Mouse (Mus musculus) stomach, embryonic 16.5 days (tissue): ENCODE data around the gene Tyms. TPM values are rescaled to one million over a fixed set of nuclear protein-coding genes. Genes with fewer than 3 reads are reported as not detected.
"Not testable (repeated sequence)": the region's sequence is repeated elsewhere in the genome, so short reads cannot be mapped to it uniquely, and the experiment has no call there.

ENCODE experiments used
- ATAC-seq: fragments of 200-750 bp; cut with Nextera tagmentation; 2 replicates; pipeline ENCODE4 v1.8.0; 2017; ENCODE audit warnings: moderate number of reproducible peaks, moderate TSS enrichment; ENCODE audit not compliant: insufficient read depth, low FRiP score
- H3K27ac ChIP-seq: fragments of 300-500 bp; sonication (generic); 2 replicates; pipeline ENCODE4 v1.5.1; 2014; ENCODE audit warnings: low read length
- H3K27me3 ChIP-seq: fragments of 300-500 bp; sonication (generic); 2 replicates; pipeline ENCODE4 v1.6.1; 2014; ENCODE audit warnings: low read length, control low read depth, mixed read lengths; ENCODE audit not compliant: control insufficient read depth, insufficient read depth
- H3K36me3 ChIP-seq: fragments of 300-500 bp; sonication (generic); 2 replicates; pipeline ENCODE4 v1.6.1; 2014; ENCODE audit warnings: low read length; ENCODE audit not compliant: control insufficient read depth, insufficient read depth
- H3K4me1 ChIP-seq: fragments of 300-500 bp; sonication (generic); 2 replicates; pipeline ENCODE4 v1.6.1; 2014; ENCODE audit warnings: low read length, control low read depth, mixed read lengths; ENCODE audit not compliant: control insufficient read depth, insufficient read depth
- H3K4me2 ChIP-seq: fragments of 300-500 bp; sonication (generic); 2 replicates; pipeline ENCODE4 v1.6.1; 2014; ENCODE audit warnings: low read depth, low read length, mixed read lengths
- H3K4me3 ChIP-seq: fragments of 300-500 bp; sonication (generic); replicated peaks from 2 replicates; pipeline ENCODE4 v1.5.1; 2014; ENCODE audit warnings: mild to moderate bottlenecking, low read length
- H3K9ac ChIP-seq: fragments of 300-500 bp; sonication (generic); 2 replicates; pipeline ENCODE4 v1.6.1; 2014; ENCODE audit warnings: low read length
- H3K9me3 ChIP-seq: fragments of 300-500 bp; sonication (generic); replicated peaks from 2 replicates; pipeline ENCODE4 v1.6.1; 2016; ENCODE audit warnings: low read length, control low read depth; ENCODE audit not compliant: control insufficient read depth
- WGBS: fragments of 180-500 bp; shearing (Covaris S2); extraction: QIAGEN DNeasy Blood & Tissue Kit; methylation state at CpG from one replicate; pipeline ENCODE4 v1.1.7; 2014; 5-methylcytosine and 5-hydroxymethylcytosine counted together
- polyA plus RNA-seq: library from polyadenylated mRNA; unstranded; fragments of >200 nt; fragmentation: Nextera tagmentation; extraction: Ambion mirVana; gene quantifications from 2 replicates; pipeline ENCODE4 v1.2.1, GENCODE M21; 2015

Gene Tyms
- polyA plus RNA-seq, 1 experiment from 2014 or later = 232 TPM

DNA sequence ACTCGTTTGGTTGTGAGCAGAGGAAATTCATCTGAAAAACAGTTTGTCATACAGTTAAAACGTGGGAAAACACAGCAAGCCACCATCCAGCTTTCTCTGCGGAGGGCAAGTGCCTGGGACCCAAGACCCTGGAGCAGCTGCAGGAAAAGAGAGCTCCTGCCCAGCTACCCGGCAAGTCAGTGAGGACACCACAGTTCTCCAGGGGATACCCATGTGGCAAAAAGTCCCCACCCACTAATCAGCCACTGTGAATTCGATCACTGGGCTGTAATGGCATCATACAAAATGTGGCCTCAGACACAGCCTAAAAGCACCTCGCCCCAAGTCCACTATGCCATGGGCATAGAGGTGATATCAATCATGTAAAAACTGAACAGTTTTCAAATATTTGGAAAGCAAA is 1.7 kb downstream of the Tyms start:
- no peak for ATAC-seq
- Histone ChIP-seq H3K4me2 (peak overlapping the region; percentile 65), H3K36me3 (peaks cover 7% of the 10 kb centered on the region; the same call in 1 of the 2 replicates), H3K27ac (no peak overlapping the region), H3K4me3 (peak overlapping the region; percentile 90), H3K4me1 (0 out of 2 replicates have a peak, but pooled peaks cover 2% of the 10 kb centered on the region), H3K27me3 (no peaks in the 10 kb centered on the region), H3K9me3 (no peaks in the 10 kb centered on the region), H3K9ac (peak overlapping the region; percentile 91)
- 57% methylated on average over 6 of the region's 6 CpGs for WGBS

DNA sequence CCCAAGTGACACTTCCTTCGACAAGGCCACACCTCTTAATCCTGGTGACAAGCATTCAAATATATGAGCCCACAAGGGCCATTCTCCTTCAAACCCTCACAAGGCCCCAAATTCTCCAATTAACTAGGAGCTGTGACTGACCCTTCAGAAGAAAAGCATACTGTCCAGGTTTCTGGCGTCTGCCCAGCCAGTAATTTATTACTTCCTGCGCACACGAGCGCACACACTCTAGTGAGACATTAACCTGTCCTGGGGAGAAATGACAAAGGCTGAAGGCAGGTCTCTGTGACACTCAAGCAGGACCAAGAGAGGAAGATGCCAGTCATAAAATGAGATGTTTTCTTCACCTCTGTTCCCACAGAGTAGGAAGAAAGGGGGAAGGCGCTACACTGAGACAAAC is 5.7 kb downstream of the Tyms start:
- Histone ChIP-seq H3K27me3 (no peaks in the 10 kb centered on the region), H3K9me3 (no peaks in the 10 kb centered on the region), H3K36me3 (peaks cover 10% of the 10 kb centered on the region), H3K27ac (no peak overlapping the region), H3K4me2 (no peak overlapping the region), H3K4me1 (no peaks in the 10 kb centered on the region), H3K4me3 (no peak overlapping the region), H3K9ac (no peak overlapping the region)
- no peak for ATAC-seq
- 54% methylated on average over 6 of the region's 6 CpGs for WGBS

DNA sequence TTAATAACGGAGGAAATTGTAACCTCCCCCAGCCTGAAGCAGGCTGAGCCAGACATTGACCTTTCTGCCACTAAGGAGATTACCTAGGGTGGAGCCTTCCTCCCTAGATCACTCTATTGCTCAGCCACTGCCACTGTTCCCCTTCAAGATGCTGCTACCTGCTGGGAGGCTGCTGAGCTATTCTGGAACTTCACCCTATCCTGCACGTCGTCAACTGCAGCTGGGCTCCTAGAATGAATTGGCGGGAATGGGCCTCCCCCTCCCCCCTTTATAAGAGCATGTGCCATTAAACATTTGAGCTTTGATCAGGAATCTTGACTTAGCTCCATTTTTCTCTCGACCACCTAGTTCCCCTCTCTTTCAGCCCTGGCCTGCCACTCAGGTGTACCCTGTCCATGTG is 13.8 kb downstream of the Tyms start:
- H3K9ac ChIP-seq, H3K27ac ChIP-seq, H3K4me3 ChIP-seq, ATAC-seq, H3K4me2 ChIP-seq, H3K4me1 ChIP-seq, H3K9me3 ChIP-seq, H3K27me3 ChIP-seq: not testable (repeated sequence)
- H3K36me3 ChIP-seq = peaks cover 10% of the 10 kb centered on the region
- 76% methylated on average over 5 of the region's 5 CpGs for WGBS

DNA sequence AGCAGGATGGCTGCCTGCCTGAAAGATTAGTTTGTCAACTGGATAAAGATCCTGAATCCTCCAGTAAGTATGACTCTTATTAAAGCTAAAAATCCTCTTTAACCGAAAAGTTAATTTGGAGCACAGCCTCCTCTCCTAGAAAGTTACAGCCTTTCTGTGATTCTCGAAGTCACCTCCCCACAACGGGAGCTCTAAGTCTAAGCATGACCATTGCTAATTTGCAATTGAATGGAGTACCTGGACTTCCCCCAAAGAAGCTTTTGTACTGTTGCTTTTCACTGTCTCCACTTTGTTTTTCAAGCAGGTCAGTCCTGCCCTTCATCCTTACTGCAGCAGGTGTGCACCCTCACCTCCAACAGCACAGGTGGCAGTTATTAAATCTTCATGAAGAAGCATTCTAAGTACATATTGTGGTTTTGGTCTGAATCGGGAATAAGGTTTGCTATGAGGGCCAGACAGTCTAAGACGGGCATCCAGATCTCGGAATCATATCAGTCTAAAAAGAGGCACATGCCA is 15.1 kb downstream of the Tyms start:
- WGBS = 89% methylated on average over 6 of the region's 6 CpGs
- ATAC-seq = no peak
- Histone ChIP-seq H3K4me3 (no peak overlapping the region), H3K36me3 (peaks cover 10% of the 10 kb centered on the region), H3K4me2 (no peak overlapping the region), H3K9me3 (no peaks in the 10 kb centered on the region), H3K9ac (no peak overlapping the region), H3K4me1 (no peaks in the 10 kb centered on the region), H3K27ac (no peak overlapping the region), H3K27me3 (no peaks in the 10 kb centered on the region)

DNA sequence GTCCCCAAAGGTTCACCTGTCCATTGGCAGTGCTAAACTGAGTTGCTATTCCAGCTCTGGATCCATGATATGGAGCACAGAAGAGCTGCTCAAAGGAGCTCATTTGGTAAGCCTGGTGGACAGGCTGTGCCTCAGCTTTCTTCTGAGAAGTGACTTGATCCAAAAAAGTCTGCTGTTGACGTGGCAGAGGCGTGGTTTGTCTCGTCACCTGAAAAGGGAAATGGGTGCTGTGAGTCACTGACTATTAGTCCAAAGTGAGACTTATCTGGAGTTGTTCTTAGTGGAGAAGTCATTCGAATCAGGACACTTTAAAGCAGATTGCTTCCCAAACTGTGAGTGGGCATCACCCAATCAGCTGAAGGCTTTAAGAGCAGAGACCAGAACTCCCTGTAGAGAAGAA is 33.6 kb downstream of the Tyms start:
- not testable (repeated sequence) for H3K9ac ChIP-seq

DNA sequence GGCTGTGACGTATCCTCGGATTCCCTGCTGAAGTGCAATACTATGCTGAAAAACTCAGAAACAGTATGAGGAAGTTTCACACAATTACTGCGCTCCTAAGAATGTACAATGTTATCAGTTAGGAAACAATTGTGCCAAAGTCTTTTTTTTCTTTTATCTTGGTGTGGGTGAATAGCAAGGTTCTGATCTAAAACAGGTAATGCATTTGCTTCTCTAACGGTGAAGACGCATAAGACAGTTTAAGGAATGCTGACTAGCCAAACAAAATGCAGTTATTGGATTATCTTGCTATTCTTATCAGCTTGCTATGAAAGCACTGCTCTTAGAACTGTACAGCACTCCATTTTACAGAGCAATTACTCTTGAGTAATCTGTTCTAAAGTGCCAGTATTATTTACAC is 34.1 kb downstream of the Tyms start:
- not testable (repeated sequence) for H3K27me3 ChIP-seq, H3K36me3 ChIP-seq, H3K4me3 ChIP-seq, ATAC-seq, H3K27ac ChIP-seq, H3K9me3 ChIP-seq, H3K4me2 ChIP-seq, H3K4me1 ChIP-seq, H3K9ac ChIP-seq
- 73% methylated on average over 5 of the region's 5 CpGs for WGBS

More for the DNA sequence above, 33.6 kb downstream of the Tyms start:
- 61% methylated on average over 4 of the region's 4 CpGs for whole genome bisulfite sequencing
- H3K36me3 ChIP-seq, H3K9me3 ChIP-seq, H3K27me3 ChIP-seq, H3K4me1 ChIP-seq, H3K27ac ChIP-seq, H3K4me2 ChIP-seq, ATAC-seq, H3K4me3 ChIP-seq: not testable (repeated sequence)

DNA sequence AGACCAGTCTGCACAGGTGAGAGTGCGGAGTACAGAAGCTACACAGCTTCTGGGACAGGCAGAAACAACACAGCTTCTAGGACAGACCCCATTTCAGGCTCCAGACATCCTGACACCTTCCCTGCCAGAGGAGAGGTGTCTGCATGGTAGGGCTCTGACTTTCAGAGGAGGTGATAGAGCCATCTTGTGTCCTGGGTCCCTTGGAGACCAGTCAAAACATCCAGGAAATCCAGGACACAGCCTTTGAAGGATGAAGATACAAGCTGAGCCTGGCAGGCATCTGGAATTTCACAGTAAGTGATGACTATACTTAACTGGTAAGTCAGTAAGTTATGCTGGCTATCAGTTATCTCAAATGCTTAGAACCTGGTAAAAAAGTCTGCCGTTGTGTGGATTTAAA is 36.3 kb downstream of the Tyms start:
- H3K4me1 ChIP-seq, H3K27me3 ChIP-seq, H3K9ac ChIP-seq, H3K9me3 ChIP-seq, H3K4me3 ChIP-seq, H3K36me3 ChIP-seq, H3K27ac ChIP-seq, ATAC-seq, H3K4me2 ChIP-seq: not testable (repeated sequence)
- 85% methylated on average over 2 of the region's 2 CpGs for WGBS

DNA sequence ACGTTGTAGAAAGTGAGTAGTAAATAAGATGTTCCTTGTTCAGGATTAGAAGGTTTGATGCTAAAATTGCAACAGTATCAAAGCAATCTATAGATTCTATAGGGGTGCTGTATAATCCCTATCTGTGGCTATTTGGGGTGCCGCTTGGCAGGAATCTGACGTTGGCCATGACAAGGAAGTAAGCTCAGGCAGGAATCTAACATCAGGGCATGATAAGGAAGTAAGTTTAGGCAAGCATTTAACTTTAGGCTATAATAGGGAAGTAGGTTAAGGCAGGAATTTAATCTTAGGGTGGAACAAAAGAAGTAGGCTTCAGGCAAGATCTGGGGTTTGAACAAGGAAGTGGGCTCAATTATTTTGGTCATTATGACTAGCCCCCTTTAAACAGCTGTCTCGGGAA is 37.6 kb downstream of the Tyms start:
- 70% methylated on average over 4 of the region's 4 CpGs for WGBS
- H3K4me2 ChIP-seq, H3K27me3 ChIP-seq, H3K9ac ChIP-seq, H3K27ac ChIP-seq, H3K4me3 ChIP-seq, H3K4me1 ChIP-seq, ATAC-seq, H3K36me3 ChIP-seq, H3K9me3 ChIP-seq: not testable (repeated sequence)

DNA sequence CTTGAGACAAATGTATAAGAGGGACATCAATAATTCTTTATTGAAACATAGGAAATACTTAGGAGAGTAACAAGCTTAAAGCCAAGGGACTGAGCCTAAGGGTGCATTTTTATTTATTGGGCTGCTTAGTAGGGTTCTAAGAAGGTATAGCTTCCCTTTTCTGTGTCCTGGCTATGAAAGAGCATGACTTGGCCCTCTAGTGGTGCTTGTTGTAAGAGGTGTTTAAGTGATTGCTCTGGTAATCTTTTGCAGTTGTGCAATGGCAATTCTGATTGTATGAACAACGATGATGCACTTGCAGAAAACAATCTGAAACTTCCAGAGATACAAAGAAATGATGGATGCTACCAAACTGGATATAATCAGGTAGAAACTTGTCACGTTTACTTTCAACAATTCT is 58.8 kb downstream of the Tyms start:
- ATAC-seq = no peak
- WGBS = 57% methylated on average over 2 of the region's 2 CpGs
- no peaks in the 10 kb centered on the region for H3K27me3 ChIP-seq

More for the DNA sequence above, 58.8 kb downstream of the Tyms start:
- Histone ChIP-seq H3K4me2 (no peak overlapping the region), H3K27ac (no peak overlapping the region), H3K4me3 (no peak overlapping the region), H3K9me3 (no peaks in the 10 kb centered on the region), H3K9ac (no peak overlapping the region), H3K4me1 (no peaks in the 10 kb centered on the region), H3K36me3 (no peaks in the 10 kb centered on the region)
